Mouse (Mus musculus) mesoderm, embryonic 11.5 days (tissue): Measurements from ENCODE around the gene Pou2f3.

Experiments
- DNase-seq: peaks from one replicate; pipeline ENCODE4 v3.0.0-alpha.2; 2012; ENCODE audit warnings: low read depth, low spot score

Pou2f3 gene

GRCm38 (mm10) chr9:43110286-43110980, 99.7 kb downstream of the Pou2f3 start:
- DNase-seq: no peak

DNA sequence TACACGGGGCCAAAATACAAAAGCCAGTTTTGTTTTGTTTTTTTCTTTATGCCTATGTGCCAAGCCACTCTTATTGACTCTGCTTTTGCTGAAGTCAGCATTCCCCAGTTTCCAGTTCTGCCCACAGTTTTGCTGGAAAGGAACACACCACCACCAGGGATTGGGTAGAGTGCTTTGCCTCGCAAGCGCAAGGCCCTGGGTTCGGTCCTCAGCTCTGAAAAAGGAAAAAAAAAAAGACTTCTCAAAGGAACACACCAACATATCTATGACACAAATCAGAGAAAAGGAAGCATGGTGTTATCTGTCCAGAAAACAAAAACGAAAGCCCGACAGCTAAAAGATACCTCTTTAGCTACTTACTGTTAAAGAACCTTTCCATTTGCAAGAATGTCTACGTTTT, 101.0 kb downstream of the Pou2f3 start:
- no peak for DNase-seq

DNA sequence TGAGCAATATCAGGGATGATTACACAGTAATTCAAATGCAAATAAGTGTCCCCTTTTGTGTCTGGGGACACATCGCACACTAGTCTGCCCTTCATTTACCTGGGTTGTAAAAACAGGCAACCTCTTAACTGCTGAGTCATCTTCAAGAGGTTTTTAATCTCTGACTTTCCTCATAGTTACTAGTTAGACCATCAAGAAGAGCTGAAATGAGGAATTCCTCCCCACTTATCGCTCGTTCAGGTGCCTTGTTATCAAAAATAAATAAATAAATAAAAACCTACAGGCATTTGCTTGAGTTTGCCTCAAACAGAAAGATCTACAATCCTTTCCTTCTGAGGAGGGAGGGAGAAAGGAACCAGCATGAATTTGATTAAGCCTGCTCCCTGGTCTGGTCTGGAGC, 101.4 kb downstream of the Pou2f3 start:
- no peak for DNase-seq

- DNase-seq: no peak
Measured at GRCm38 (mm10) chr9:43108081-43108480, 102.1 kb downstream of the Pou2f3 start.

DNA sequence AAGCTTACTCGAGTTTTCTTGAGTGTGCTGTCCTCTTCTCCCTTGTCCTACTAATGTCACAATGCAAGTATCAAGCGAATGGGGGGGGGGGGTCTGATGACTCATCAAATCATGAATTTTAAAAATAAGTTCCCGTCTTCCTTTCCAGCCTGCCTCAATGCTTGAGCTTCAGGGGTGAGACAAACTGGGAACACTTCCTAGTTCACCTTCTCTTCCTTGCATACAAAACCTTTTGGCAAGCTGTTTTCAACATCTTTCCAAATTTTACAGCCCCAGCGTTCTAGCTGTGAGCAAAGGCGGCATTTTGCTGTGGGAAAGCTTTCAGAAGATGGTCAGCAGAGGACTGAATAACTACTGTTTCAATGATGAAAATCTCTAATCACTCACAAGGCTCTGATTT, 102.6 kb downstream of the Pou2f3 start:
- no peak for DNase-seq

DNA sequence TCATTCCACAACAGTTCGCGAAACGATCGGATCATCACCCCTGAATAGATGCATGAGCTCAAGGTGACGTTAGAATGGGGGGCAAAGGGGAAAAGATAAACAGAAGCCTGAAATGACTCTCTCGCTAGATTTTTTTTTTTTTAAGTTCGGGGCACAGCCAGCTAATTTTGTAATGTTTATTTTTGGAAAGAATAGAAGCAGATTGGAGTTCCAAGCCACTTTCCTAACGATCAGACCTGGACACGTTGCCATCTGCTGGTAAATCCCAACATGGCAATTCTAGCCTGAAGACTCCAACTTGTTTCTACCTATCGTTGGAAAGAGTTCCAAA, 103.0 kb downstream of the Pou2f3 start, which contains the start of gene Arhgef12:
Gene Arhgef12, minus strand, starts transcription at position 53 of the 331 bp plus-strand sequence.
- DNase-seq: no peak

- no peak for DNase-seq
Measured at GRCm38 (mm10) chr9:43106426-43107186, 103.6 kb downstream of the Pou2f3 start.

- DNase-seq: peak; percentile 96
Measured at GRCm38 (mm10) chr9:43105664-43106361, 104.4 kb downstream of the Pou2f3 start.

- no peak for DNase-seq
Measured at GRCm38 (mm10) chr9:43104873-43105663, 105.1 kb downstream of the Pou2f3 start.

DNA sequence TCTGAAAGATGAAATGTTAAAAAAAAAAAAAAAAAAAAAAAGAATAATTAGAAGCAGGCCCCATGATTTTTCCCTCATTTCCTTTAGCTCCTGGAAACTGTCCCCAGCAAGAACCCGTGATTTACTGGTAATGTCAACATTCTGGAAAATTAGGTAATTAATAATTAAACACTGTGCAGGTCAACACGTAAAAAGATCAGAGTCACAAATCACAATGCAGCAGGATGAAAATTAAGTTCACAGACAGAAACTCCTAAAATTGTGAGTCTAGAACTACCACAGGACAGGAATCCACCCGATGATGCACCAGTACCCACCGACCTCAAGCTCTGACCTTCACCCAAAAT, 105.7 kb downstream of the Pou2f3 start:
- DNase-seq: no peak

DNA sequence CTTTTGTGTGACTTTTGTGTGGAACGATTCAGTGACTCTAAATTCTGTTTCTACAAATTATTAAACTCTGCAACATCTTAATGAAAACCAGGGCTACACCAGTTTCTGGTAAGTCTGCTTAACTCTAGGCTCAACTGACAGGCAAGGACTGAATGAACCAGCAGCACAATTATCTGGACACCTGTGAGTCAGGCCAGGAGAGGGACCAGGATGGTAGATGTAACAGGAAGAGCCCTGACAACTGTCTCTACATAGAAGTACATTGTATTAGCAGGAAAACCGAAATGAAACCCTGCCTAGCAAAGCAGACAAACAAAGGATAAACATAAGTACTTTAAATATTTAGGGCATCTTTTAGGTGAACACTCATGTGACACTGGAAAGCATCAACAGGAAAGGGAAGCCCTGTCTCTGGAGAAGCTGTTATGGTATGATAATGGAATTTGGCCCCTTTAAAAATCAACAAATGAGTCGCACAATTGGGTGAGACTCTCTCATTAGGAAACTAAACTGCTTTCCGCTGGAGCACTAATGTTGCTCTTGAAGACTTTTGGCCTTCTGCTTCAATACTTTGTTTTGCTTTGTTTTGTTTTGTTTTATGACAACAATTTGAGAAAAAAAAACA, 106.4 kb downstream of the Pou2f3 start:
- DNase-seq: no peak

DNA sequence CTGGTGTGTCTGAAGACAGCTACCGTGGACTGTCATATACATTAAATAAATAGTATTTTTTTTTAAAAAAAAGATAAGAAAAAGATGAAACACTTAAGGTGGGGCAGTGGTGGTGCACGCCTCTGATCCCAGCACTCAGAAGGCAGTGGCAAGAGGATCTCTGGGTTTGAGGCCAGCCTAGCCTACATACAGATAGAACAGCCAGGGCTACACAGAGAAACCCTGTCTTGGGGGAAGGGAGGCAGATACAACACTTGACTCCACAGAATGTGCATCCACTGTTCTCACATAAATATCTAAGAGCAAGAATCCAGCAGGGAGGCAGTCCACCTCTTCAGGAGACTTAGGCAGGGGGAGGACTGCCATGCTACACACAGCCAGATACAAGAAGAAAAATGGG, 107.2 kb downstream of the Pou2f3 start:
- DNase-seq: no peak

DNA sequence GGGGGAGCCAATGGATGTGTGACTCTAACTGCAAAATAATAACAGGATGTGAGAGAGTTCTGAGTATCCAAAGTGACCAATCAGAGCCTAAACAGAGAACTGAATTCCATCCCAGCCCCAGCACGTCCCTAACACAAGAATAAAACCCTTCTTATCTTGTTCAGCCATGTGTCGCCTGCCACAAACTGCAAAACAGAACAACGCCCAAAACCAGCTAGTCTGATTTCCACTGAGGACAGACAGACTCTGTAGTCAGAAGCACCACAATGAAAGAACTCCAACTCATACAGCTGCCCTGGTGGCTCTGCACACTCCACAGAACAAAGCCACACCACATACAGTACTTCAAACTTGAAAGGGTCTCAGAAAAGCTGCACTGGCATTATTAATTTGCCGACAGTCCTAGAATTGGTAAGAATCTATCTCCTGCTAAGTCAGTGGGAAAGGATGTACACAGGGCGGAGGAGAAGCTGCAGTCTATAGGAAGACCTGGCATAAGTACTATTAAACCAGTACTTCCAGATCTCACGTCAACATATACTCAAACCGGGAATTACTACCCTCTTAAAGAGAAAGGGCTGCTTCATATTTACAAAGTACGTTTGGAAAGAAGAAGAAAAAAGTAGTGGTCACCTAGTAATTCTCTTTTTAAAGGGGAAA, 108.1 kb downstream of the Pou2f3 start:
- DNase-seq: no peak

DNA sequence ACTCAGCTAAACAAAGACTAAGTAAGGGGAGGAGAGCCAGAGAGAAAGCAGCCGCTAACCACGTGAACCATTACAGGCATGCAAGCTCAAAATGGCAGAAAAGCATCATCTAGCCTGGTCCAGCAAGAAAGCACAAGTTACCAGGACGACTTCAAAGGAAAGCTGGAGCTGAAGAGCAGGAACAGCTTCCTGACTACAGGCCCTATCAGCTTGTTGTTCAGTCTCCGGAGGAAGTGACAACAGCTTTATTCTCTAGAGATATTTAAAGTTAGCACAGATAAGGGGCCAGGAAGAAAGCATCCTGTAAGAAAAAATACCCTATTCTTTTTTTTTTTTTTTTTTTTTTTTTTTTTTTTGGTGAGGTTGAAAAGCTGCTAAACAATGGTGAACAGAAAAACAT, 111.2 kb downstream of the Pou2f3 start:
- no peak for DNase-seq

DNA sequence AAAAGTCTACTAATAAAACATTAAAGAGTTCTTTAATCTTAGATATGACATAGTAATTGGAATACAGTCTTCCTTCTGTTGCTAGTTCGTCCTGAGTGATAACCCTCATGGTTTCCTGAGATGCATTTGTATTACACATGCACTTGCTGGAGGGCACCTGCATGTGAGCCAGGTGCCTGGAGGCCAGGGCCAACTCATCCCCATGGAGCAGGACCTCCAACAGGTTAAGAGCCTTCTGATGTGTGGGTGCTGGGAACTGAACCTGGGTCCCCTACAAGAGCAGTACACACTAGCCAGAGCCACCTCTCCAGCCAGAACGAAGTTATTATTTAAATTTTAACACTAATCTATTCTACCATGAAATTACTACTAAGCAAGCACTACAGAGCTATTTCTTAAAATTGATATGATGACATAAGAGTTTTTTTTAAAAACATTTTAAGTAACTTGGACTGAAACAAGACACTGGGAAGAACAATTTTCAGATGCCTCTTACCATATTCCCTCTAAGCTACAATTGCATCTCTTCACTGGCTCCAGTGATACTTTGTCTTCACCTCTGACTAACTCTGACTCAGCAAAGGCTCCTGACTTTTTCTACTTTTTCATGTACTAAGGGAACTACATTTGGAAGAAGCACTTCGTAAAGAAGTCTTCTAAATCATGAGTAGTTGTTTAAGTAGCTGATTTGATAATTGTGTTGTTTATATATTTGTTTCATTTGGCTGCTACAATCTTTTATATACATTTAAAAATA, 112.2 kb downstream of the Pou2f3 start:
- DNase-seq: no peak

DNA sequence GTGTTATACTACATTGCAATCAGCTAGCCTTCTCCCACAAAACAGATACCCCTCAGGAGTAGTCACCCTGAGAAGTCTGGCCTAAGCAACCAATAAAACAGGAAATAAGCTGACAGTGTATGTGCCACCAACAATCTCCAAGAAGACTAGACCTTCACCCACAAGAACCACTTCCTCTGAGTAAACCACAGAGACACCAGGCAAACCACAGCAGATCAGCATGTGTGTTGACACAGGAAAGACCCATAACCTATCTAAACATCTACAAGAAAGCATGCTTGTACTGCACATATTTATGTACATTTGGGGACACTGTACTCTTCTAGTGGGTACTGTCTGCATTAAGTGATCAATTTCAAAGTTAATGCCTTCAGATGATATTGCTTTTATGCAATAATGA, 113.8 kb downstream of the Pou2f3 start:
- no peak for DNase-seq

- no peak for DNase-seq
Measured at GRCm38 (mm10) chr9:43094828-43095227, 115.3 kb downstream of the Pou2f3 start.

DNA sequence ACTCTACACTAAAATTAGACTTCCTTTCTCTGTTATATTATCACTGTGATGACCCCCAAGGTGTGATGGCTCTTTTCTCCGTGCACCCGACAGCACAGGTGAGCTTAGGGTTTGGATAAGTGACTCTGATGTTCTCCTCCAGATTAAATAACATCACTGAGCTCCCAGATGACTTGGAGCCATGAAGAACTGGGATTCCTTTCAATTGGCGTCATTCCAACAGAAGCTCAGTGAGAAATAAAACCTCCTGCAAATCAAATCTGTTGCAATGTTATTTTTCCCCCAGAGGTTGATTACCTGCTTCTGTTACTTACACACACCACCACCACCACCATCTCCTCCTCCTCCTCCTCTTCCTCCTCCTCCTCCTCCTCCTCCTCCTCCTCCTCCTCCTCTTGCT, 116.4 kb downstream of the Pou2f3 start:
- no peak for DNase-seq

DNA sequence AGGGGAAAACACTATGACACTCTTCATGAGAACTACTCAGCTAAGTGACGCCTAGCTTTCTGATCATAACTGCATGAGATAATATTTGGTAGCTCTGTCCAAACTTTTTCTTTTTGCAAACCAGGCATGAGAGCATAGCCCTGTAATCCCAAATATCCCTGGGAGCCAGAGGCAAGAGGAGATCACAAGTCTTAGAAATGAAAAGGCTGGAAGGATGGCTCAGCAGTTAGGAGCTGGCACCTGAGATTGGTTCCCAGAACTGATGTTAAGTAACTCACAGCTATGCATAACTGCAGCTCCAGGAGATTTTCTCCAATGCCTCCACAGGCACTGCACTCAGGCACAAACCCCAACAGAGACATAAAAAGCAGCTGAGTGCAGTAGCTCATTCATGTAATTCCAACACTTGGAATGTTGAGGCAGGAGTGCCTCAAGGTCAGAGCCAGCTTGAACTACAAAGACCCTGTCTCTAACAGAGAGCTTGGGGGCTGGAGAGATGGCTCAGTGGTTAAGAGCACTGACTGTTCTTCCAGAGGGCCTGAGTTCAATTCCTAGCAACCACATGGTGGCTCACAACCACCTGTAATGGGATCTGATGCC, 124.4 kb downstream of the Pou2f3 start:
- no peak for DNase-seq
